Mouse (Mus musculus): Measurements from ENCODE around the gene Trim56.
"Not testable (repeated sequence)": the region's sequence is repeated elsewhere in the genome, so short reads cannot be mapped to it uniquely, and the experiment has no call there.

Trim56 gene

DNA sequence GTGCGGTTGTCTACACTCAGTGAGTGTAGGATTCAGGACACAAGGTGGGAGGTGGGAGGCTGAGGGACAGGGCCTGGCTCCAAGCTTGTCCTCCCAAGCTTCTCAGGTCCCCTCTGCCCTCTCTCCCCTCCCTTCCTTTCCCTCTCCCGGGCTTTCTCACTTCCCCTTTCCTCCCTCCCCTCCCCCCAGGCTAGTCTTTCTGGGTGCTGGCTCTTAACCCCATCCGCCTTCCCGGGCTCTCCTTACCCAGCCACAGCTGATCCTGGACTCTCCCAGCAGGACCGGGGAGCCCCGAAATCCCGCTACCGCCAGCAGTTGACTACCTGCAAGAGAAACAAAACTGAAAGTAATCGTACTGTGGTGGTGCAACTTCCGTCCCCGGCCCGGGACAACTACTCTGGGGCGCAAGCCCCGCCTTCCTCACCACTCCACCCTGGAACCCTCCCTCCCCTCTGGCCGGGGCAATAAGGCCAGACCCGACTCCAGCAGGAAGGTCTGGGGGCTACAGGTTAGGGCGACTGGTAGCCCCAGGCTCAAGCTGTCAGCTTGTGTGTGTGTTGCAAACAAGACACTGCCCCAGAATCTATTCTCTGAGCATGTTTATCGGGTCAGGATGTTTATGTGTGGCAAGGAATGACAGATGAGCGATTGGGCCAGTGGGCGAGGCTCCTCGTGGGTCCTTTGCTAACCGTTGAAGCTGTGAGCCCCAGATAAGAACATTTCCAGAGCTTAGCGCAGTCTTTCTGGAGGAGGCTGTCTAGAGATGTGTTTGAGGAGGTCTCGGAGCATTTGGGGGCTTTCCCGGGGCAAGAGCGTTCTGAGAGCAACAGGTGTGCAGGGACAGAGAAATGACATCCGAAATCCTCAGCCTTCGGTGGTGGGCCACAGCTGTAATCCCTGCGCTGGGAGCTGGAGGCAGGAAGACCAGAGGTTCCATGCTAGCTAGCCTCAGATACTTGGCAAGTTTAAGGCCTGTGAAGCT, at the start of gene Trim56:
TSS of gene Trim56 (minus strand) at position 344 of the 982 bp plus-strand sequence.
- peak; percentile 72 for DNase-seq (ENCODE audit: low spot score)

GRCm38 (mm10) chr5:137161853-137162252, 45.8 kb upstream of the Trim56 start:
- no peak for DNase-seq (ENCODE audit: low spot score)

- peak; percentile 32 for DNase-seq (ENCODE audit: low spot score)
Observed at GRCm38 (mm10) chr5:137159461-137159860, 43.5 kb upstream of the Trim56 start.

GRCm38 (mm10) chr5:137153289-137153688, 37.3 kb upstream of the Trim56 start:
- DNase-seq (ENCODE audit: low spot score), result no peak

GRCm38 (mm10) chr5:137152623-137153022, 36.6 kb upstream of the Trim56 start:
- DNase-seq (ENCODE audit: low spot score), result peak; percentile 13

DNA sequence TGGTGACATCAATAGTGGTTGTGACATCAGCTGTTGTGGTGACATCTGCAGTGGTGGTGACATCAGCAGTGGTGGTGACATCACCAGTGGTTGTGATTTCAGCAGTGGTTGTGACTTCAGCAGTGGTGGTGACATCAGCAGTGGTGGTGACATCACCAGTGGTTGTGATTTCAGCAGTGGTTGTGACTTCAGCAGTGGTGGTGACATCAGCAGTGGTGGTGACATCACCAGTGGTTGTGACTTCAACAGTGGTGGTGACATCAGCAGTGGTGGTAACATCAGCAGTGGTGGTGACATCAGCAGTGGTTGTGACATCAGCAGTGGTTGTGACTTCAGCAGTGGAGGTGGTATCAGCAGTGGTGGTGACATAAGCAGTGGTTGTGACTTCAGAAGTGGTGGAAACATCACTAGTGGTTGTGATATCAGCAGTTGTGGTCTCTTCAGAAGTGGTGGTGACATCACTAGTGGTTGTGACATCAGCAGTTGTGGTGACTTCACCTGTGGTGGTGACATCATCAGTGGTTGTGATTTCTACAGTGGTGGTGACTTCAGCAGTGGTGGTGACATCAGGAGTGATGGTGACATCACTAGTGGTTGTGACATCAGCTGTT, 33.4 kb upstream of the Trim56 start, which contains the start of gene Muc3:
TSS of gene Muc3 (minus strand) at position 51 of the 611 bp plus-strand sequence.
- not testable (repeated sequence) for DNase-seq (ENCODE audit: low spot score)

DNA sequence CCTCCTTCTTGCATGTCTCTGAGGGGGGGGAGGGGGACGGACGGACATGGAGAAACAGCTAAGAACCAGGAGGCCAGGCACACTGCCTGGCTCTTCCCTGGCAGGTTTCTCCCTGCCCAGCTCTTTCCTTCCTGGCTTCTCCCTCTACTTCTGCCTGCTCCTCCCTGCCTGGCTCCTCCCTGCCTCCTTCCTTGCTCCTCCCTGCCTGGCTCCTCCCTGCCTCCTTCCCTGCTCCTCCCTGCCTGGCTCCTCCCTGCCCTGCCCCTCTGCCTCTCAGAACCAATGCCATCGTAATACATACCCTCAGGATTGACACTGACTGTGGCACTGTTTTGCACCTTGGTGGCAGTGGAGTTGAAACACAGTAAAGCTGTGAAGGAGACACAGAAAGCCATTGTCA, 24.8 kb upstream of the Trim56 start:
- no peak for DNase-seq (ENCODE audit: low spot score)

DNA sequence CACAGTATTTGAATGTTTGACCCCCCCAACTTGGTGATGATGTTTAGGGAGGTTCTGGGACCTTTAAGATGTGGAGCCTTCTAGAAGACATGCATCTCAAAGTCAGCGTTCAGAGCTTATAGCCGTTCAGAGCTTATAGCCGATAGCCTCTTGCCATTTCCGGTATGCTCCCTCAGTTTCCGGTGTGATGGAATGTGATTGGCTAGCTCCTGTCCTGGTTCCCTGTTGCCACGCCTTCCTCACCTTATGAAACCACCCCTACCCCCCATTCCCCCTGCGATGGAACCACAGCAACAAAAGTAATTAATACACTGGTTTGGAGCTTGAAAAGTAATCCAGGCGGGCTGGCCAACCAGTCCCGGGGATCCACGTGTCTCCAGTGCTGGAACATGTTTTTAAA, 23.0 kb upstream of the Trim56 start:
- no peak for DNase-seq (ENCODE audit: low spot score)

GRCm38 (mm10) chr5:137134959-137135358, 18.9 kb upstream of the Trim56 start:
- peak; percentile 44 for DNase-seq (ENCODE audit: low spot score)

DNA sequence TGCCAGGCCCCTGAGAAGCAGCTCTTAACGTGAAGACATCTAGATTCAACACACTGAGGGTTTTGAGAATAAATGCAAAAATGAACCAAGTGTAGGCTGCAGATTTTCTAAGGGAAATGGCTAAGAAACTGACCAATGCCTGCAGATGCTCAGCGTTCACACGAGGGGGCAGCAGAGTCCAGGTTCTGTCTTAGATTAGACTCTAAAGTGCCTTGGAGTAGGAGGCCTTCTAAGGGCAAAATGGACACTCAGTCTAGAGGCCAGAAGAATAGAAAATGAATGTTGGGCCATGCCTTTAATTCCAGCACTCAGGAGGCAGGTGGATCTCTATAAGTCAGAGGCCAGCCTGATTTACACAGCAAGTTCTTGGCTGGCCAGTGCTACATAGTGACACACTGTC, 15.5 kb upstream of the Trim56 start:
- peak; percentile 86 for DNase-seq (ENCODE audit: low spot score)

DNA sequence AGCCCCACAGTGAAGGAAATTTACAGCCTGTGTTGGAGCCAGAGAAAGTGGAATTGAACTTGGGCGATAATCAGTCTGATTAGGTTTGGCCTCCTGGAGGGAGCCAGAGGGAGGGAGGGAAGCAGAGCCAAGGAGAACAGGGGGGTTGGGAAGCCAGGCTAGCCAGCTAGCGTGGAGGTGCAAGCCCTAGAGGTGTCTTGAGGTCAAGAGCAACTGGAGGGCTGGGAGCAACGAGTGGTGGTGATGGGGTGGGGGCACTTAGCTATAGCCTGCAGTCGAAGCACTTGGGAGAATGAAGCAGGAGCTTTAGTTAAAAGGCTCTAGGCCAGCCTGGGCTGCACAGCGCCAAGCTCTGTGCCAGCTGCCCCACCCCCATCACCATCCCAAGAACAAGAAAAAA, 13.3 kb upstream of the Trim56 start:
- DNase-seq (ENCODE audit: low spot score), result no peak

- no peak for DNase-seq (ENCODE audit: low spot score)
Observed at GRCm38 (mm10) chr5:137123516-137123915, 7.5 kb upstream of the Trim56 start.

DNA sequence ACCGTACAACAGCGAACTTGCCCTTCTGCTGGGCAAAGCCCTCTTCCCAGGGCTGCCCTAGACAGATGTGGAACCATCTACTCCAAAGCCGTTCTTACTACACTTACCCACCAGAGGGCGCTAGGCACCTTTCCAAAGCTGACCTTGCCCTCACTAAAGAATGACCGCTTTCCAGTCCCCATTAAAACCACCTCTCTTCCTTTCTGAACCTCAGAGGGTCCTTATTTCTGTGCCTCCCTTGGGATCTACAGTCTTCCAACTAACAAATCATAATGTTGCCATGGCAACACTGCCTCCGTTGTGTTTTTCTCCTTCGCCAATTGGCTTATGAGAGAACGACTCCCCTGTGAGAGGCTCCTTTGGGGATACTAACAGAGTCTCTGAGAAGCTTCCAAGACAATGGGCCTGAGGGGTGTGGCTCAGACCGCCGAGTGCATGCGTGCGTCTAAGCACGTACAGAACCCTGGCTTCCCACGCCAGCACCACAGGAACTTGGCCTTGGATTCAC, 6.7 kb upstream of the Trim56 start:
- DNase-seq (ENCODE audit: low spot score), result peak; percentile 89

DNA sequence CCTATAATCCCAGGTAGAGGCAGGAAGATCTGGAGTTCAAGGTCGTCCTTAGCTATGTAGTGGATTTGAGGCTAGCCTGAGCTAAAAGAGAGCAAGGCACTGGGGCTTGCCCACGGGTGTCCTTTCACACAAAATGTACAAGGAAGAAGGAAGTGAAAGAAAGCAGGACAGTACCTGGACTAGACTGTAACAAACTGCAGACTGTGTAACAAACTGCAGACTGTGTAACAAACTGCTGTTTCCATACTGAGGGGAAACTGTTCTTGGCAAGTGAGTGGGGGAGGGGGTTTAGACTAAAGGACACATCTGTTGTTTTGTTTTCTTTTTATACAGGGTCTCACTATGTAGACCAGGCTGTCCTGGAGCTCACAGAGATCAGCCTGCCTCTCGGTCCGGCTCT, 5.3 kb upstream of the Trim56 start:
- DNase-seq (ENCODE audit: low spot score), result no peak

GRCm38 (mm10) chr5:137118878-137119277, 2.9 kb upstream of the Trim56 start:
- no peak for DNase-seq (ENCODE audit: low spot score)

- not testable (repeated sequence) for DNase-seq (ENCODE audit: low spot score)
Observed at GRCm38 (mm10) chr5:137117994-137118393, 2.0 kb upstream of the Trim56 start.

DNA sequence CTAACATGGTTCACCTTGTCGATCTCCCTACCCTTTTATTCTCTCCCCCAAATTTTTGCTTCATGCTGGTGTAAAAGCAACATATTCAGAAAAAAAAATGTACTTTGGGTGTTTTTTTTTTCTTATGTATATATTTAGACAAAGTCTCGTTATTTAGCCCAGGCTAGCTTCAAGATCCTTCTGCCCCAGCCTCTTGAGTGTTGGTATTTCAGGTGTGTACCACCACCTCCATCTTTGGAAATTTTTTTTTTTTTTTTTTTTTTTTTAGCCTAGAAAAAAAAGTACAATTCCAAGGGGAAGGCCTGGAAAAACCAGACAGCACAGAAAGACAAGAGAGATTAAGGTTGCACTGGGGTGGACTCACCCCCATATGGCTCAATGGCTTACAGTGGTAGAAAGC, 978 bp upstream of the Trim56 start:
- DNase-seq (ENCODE audit: low spot score), result no peak

DNA sequence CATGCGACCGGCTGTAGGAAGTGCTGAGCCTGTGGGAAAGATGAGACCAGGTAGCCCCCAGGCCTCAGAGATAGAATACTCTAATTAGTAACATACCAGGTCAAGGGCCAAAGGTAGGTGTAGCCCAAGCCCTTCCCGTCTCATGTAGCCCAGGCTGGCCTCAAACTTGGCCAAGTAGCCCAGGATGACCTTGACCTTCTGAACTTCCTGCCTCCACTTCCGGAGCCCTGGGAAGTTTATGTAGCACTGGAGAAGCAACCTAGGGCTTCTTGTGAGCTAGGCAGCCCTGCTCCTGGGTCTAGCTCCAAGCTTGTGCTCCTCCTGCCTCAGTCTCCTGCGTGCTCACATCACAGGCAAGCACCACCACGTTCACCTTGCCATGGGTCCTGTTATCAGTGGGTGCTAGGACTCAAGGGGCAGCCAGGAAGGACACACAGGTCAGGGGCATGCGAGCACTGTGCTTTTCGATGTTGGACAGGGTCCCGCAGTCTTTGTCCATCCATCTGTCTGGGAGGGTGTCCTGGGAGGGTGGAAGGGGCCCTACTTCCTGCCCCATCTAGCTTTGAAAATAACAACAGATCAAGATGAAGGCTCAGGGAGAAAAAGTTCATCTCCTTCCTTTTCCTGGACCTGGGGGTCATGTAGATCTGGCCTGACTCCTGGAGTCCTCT, 983 bp downstream of the Trim56 start:
- no peak for DNase-seq (ENCODE audit: low spot score)

DNA sequence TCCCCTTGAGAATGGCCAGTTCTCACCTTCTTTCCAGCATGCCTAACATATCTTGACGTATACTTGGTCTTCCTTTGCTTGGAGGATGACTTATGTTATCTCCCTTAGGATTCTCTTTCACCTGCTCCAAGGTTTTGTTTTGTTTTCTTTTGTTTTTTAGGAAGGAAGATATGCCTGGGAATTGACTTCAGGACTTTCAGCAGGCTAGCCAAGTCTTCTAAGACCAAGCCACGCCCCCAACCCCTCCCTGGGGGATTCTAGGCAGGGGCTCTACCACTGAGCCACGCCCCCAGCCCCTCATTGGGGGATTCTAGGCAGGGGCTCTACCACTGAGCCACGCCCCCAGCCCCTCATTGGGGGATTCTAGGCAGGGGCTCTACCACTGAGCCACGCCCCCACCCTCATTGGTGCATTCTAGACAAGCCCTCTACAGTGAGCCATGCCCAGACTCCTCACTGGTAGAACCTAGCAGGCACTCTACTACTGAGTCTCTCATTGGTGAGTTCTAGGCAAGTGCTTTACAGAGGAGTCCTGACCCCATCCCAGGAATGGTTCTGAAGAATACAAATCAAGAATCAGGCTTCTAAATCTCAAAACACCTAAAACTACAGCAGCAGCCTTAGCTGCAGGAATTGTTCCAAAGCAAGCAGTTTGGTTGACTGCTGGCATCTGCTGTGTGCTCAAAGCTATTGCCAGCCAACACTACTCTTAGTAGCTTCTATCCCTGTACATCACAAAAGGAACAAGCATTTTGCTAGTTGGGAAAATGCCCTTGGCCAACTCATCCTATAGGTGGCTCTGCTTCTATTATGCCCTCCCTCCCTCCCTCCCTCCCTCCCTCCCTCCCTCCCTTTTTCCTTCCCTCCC, 4.2 kb downstream of the Trim56 start:
- no peak for DNase-seq (ENCODE audit: low spot score)

DNA sequence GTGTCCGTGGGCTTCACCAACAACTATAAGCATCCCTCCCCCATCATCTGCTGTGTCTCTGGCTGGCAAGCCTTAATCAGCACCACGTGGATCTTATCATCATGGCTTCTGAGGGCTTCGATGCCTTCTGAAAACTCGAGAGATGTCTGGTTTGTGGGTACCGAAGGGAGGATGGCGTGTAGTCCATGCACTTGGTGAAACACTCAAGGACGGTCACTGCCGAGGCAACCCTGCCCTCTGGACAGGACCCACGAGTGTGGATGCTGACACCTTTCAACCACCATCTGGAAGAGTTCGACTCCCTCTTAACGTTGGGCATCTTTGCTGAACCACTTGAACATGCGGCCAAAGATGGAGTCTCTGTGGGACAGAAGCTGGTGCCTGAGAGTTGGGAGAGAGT, 5.1 kb downstream of the Trim56 start:
- no peak for DNase-seq (ENCODE audit: low spot score)

- no peak for DNase-seq (ENCODE audit: low spot score)
Observed at GRCm38 (mm10) chr5:137109941-137110593, 5.9 kb downstream of the Trim56 start.

All from embryo, embryonic 10.5 days (tissue).